Mouse (Mus musculus) cerebellum, adult 18-20 months (tissue): ENCODE data around the gene Eva1b.

Source experiments
- DNase-seq, 2 experiments: peaks; one replicate each; pipeline ENCODE4 v3.0.0; 2021

Gene Eva1b

DNA sequence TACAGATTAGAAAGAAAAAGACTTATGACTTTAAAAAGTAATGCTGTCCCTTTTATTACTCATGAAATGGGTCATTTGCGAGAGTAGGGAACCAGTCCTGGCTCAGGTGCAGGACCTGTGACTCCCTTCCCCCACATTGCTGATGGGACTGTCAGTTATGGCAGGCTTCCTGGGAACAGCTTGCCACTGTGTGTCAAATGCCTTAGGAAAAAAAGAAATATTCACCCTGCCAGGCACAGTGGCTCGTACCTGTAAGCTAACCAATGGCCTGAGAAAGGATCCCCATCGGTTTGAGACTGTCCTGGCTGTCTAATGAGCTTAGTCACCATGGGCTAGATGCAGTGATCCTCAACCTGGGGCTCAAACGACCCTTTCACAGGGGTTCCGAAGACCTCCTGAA, 27.5 kb upstream of the Eva1b start:
- peak; percentile 81 to 91 for DNase-seq

- DNase-seq = peak; percentile 52 to 58
Observed at GRCm38 (mm10) chr4:126120506-126120905, 27.0 kb upstream of the Eva1b start.

GRCm38 (mm10) chr4:126123309-126124040, 24.1 kb upstream of the Eva1b start:
- peak; percentile 54 to 56 for DNase-seq

- no peak for DNase-seq
Observed at GRCm38 (mm10) chr4:126130502-126130901, 17.0 kb upstream of the Eva1b start.

DNA sequence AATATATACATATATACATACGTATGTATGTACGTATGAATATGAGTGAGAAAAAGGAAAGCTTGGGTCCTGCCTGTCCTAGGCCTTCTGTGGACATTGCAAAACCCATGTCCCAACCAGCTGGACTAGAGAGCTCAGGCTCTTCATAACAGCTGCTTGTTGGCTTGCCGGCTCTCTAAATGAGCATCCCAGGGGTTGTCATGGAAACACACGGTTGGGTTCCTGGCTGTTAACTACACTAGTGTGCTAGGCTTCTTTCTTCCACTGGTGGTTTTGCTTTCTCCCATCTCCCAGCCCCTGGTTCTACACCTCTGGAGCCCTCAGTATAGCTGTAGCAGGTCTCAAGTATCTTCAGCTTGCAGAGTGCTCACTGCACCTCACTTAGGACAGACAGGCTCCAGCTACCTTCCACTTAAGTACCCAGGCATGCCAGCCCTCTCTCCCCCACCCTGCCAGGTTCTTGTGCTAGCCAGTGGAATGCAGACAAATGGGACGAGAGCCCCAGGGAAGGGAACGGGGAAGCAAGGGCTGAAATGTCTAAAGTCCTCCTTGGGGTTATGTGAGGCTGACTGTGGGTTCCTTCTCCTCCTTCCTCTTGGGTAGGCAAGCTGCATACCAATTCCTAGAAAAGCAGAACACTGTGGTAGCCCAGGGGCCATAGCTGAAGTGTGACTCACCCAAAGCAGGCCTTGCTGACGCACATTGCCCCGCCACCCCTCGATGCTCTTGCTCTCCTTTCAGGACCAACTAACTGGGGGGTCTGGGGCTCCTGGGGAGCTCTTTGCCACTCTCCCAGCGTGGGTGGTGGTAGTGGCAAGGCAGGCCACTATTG, 16.0 kb upstream of the Eva1b start:
- DNase-seq = no peak

DNA sequence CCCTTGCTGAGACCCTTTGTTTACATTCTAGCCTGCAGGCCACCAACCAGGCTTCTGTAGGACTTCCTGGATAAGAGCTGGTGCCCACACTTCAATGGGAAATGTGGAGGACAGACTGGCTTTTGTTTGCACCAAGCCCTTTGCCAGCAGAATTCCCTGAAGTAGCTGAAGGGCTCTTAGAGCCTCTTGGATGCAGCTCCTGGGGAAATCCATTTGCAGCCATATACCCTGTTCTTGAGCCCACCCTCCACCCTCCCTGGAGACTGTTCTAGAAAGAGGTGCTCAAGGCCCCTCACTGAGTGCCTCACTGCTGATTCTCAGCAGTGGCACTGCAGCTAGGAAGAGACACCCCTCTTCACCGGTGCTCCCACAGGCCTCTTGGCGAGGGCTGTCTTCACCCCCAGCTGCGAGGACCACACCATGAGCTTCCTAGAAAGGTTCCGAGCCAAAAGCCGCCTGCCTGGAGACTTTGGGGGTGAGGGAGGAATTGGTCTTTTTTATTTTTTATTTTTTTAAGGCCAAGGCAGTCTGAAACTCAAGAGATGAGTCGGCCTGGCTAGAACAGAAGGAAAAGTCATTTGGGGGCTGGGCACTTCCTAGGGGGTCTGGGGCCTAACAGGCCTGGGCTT, 14.8 kb upstream of the Eva1b start:
- no peak for DNase-seq

- DNase-seq = no peak
Observed at GRCm38 (mm10) chr4:126134236-126134635, 13.3 kb upstream of the Eva1b start.

DNA sequence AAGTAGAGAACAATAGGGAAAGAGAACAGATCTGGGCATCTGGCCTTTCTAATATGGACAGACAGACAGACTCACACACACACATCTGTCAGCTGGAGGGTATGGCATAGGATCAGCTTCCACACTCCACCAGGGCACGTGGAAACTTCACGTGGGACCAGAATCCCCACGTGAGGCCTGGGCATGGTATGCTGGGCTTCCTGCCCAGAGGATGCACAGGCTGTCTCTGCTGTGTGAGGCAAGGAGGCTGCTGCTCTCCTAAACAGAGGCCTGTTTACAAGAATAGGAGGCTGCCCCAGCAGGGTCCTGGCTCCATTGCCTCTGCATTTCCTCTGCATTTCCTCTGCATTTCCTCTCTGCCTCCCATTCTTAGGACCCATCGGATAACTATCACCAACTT, 12.9 kb upstream of the Eva1b start:
- peak; percentile 39 to 42 for DNase-seq

DNA sequence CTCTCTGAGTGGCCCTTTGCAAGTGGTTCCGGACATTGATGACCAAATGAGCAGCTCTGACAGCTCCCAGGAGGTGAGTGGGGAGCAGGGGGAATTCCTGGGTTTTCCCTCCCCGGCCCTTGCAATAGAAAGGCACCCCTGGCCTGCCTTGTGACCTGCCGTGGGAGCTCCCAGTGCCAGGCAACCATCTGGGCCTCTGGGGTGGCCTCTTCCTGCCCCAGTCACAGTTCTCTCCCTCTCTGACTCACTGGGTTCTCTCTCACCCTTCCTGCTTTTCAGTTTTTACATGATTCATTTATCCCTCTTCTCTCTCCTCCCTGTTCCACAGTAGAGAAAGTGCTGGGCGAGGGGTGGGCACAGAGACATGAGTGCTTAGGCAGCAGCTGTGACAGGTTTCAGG, 9.8 kb upstream of the Eva1b start:
- no peak for DNase-seq

- DNase-seq = no peak
Observed at GRCm38 (mm10) chr4:126141021-126141420, 6.5 kb upstream of the Eva1b start.

DNA sequence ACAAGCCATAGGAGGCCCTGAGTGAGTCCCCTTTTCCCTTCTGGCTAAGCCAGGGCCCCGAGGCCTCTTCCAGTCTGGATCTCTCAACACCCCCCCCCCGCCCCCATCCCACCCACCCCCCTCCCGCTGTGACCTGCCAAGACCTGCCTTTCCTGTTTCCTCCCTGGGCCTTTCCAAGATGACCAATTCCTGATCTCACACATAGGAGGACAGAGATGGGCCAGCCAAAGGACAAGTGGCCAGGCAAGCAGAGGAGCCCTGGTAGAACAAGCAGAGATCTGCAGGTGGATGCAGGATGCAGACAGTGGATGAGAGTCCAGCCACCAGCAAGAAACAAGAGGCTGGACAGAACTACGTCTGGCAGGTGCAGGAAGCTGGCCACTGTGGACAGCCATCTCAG, 2.1 kb upstream of the Eva1b start:
- no peak for DNase-seq

GRCm38 (mm10) chr4:126146974-126147532, 491 bp upstream of the Eva1b start:
- no peak for DNase-seq

DNA sequence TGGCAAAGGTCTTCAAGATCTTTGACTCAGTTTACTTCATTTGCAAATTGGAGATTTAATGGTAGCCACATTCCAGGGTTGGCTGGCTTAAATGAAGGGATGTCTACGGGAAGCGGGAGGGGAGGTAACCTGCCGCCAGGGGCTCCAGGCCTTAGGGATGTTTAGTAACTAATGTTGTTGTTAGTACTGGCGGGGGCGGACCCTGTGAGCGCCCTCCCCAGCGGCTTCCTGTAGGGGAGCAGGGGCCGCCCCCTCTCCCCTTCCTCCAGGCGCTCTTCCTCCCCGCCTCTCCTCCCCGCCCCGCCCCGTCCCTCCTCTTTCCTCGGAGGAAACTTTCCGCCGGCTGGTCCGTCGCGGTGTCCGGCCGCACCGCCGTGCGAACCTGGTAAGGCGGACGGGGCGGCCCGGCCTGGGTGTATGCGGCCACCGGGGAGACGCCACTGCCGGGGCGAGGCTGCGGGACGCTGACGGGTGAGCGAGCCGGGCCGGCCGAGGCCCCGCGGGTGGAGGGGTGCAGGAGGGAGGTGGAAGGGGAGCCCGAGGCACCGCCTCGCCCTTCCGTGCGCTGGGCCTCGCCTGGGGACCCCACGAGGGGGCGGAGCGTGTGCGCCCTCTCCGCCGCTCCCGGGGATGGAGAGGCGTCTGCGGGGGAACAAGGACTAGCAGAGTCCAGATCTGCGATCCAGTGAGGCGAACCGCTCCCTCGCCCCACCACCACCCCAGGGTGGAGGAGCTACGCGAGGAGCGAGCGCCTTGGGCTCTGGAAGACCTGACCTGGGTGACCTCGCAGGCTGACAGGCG, 817 bp downstream of the Eva1b start:
- DNase-seq = no peak

DNA sequence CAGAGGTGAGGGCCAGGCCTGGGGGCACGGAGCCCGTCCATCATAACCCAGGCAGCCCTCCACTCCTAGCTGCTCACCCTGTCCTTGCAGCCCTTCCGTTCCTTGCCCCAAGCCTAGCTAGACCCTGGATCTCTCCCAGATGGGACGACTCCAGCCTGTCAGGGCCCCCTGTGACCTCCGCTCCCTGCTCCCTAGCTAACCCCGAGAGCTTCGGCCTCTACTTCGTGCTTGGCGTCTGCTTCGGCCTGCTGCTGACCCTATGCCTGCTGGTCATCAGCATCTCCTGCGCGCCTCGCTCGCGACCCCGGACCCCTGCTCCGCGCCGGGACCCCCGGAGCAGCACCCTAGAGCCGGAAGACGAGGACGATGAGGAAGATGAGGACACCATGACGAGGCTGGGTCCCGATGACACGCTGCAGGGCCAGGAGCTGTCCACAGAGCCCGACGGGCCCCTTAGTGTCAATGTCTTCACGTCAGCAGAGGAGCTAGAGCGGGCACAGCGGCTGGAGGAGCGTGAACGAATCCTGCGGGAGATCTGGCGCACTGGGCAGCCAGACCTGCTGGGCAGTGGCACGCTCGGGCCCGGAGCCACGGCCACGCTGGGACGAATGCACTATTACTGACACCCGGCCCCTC, 1.6 kb downstream of the Eva1b start:
- DNase-seq = no peak

DNA sequence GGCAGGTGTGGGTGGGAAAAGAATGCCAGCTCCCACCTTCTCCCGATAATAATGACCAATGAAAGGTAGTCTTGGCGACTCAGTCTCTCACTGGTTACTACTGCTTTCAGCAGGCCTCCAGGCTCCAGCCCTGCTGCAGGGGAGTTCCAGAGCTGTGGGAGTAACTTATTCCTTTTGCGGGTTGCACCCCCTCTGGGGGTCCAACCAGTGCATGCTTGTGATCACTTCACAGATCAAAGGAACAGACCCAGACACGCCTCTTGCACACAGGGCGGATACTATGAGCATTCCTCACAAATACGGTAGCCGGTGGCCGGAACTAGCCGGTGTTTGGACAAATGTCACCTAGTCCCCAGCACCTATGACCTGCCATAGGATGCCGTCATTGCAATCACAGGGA, 2.3 kb downstream of the Eva1b start:
- no peak for DNase-seq

DNA sequence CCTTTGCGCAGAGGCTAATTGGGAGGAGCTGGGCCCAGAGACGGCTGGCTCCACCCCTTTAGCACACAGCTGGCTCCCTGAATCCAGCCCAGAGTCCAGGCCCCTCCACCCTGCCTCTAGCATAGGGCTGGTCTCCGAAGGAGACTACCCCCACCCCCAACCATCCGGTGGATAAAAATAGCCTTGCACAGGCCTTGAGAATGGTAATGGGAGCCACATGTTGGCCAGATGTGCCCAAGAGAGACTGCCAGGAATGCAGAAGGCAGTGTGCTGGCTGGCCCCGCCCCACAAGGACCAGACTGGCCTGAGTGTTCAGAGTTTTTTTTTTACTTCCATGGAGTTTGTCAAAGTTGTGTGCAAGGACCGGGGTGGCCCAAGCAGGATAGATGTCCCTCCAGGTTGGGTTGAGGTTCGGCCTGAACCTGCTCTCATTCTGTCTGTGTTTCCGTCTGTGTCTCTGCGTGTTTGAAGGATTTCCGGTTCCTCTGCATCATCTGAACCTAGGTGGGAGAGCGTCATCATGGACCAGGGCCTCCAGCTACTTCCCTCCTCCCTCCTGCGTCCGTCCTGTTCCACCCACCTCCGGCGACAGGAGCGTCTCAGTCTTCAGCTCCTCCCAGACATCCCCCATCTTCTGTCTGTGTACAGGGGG, 2.9 kb downstream of the Eva1b start:
- no peak for DNase-seq

- DNase-seq = no peak
Observed at GRCm38 (mm10) chr4:126150949-126151320, 3.4 kb downstream of the Eva1b start.

DNA sequence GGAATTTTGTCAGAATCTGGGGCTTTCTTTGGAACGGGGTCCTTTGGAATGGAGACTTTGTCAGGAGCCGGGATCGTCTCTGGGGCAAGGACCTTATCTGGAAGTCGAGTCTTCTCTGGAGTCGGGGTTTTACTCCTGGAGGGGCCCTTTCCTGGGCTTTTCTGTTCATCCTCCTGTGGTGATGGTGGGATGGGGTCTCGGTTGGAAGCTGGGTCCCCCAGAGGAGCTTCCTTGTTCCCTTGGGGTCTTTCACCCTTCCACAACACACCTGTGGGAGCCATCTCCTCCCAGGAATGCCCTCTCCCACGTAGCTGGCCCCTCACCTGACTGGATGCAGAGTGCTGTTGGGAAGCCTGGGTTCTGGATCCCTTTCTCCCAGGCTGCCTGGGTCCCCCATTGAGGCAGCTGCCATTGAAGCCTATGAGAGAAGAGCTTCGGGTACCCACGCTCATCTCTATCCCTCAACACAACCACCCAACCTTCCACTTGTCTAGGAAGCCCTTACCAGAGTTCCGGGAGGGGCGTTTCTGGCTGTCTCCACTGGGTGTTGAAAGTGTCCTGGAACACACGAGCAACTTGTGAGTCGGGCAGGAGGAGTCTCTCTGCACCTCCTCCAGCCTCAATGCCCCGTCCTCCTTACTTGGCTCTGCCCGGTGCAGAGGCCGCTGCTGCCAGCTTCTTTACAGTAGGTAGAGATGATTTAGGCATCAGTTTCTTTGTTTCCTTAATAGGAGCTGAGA, 4.3 kb downstream of the Eva1b start:
- no peak for DNase-seq

DNA sequence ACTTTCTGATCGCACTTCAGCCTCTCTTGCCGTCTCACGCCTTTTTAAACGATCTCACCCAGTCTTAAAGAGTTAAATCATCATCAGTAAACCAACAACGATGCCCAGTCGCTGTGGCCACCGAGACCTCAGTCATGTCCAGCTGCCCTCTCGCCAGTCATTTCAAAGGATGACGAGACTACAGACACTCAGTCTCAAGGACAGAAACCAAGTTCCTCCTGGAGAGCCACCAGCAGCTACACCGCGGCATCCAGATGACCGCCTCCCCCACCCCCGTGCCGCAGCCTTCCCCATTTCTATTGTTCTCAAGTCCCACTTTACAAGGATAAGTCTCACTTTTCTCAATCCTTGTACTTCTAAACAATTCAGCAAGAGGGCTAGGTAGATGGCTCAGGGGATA, 5.3 kb downstream of the Eva1b start:
- DNase-seq = no peak

- DNase-seq = no peak
Observed at GRCm38 (mm10) chr4:126155183-126155582, 7.6 kb downstream of the Eva1b start.

- DNase-seq = no peak
Observed at GRCm38 (mm10) chr4:126155869-126156268, 8.3 kb downstream of the Eva1b start.
